Mouse (Mus musculus) stomach, embryonic 14.5 days (tissue): ENCODE results near the gene Plekhd1. TPM values are rescaled to one million over a fixed set of nuclear protein-coding genes. Genes with fewer than 3 reads are reported as not detected.
A peak's percentile ranks its signal among the peaks of the same experiment; 100 is the strongest.

Experiments
- ATAC-seq: fragments of 200-750 bp; cut with Nextera tagmentation; 2 replicates; pipeline ENCODE4 v1.8.0; 2017; ENCODE audit warnings: low read depth, moderate TSS enrichment; ENCODE audit not compliant: insufficient number of reproducible peaks, insufficient read depth, low FRiP score
- H3K27ac ChIP-seq: fragments of 300-500 bp; sonication (generic); 2 replicates; pipeline ENCODE4 v1.5.1; 2014; ENCODE audit warnings: mild to moderate bottlenecking, low read length, moderate library complexity, mixed read lengths
- H3K27me3 ChIP-seq: fragments of 300-500 bp; sonication (generic); 2 replicates; pipeline ENCODE4 v1.6.1; 2014; ENCODE audit warnings: low read length, control low read depth, mixed read lengths; ENCODE audit not compliant: control insufficient read depth, insufficient read depth
- H3K36me3 ChIP-seq: fragments of 300-500 bp; sonication (generic); 2 replicates; pipeline ENCODE4 v1.6.1; 2014; ENCODE audit warnings: mild to moderate bottlenecking, control low read depth, low read length, moderate library complexity, mixed read lengths; ENCODE audit not compliant: control insufficient read depth, insufficient read depth
- H3K4me1 ChIP-seq: fragments of 300-500 bp; sonication (generic); 2 replicates; pipeline ENCODE4 v1.6.1; 2014; ENCODE audit warnings: low read length, control low read depth, mixed read lengths; ENCODE audit not compliant: control insufficient read depth, insufficient read depth
- H3K4me2 ChIP-seq: fragments of 300-500 bp; sonication (generic); replicated peaks from 2 replicates; pipeline ENCODE4 v1.6.1; 2014; ENCODE audit warnings: low read depth, low read length, control low read depth
- H3K4me3 ChIP-seq: fragments of 300-500 bp; sonication (generic); 2 replicates; pipeline ENCODE4 v1.5.1; 2014; ENCODE audit warnings: low read depth, low read length, control low read depth
- H3K9ac ChIP-seq: fragments of 300-500 bp; sonication (generic); replicated peaks from 2 replicates; pipeline ENCODE4 v1.6.1; 2014; ENCODE audit warnings: low read depth, mild to moderate bottlenecking, control low read depth, low read length, moderate library complexity, mixed read lengths
- H3K9me3 ChIP-seq: fragments of 300-500 bp; sonication (generic); 2 replicates; pipeline ENCODE4 v1.6.1; 2016; ENCODE audit warnings: low read depth, low read length, control low read depth; ENCODE audit not compliant: control insufficient read depth
- WGBS: fragments of 180-500 bp; shearing (Covaris S2); extraction: QIAGEN DNeasy Blood & Tissue Kit; methylation state at CpG from one replicate; pipeline ENCODE4 v1.1.7; 2014; 5-methylcytosine and 5-hydroxymethylcytosine counted together
- polyA plus RNA-seq: library from polyadenylated mRNA; unstranded; fragments of >200 nt; fragmentation: Nextera tagmentation; extraction: Ambion mirVana; gene quantifications from 2 replicates; pipeline ENCODE4 v1.2.1, GENCODE M21; 2014

The Plekhd1 gene
- polyA plus RNA-seq, 1 experiment from 2014 or later: 6.5 TPM

- Histone ChIP-seq H3K27ac (no peak overlapping the region), H3K4me3 (no peak overlapping the region), H3K4me2 (no peak overlapping the region), H3K36me3 (no peaks in the 10 kb centered on the region), H3K9ac (no peak overlapping the region), H3K9me3 (no peaks in the 10 kb centered on the region), H3K4me1 (no peaks in the 10 kb centered on the region), H3K27me3 (no peaks in the 10 kb centered on the region)
- 78% methylated on average over 12 of the region's 12 CpGs for WGBS
- no peak for ATAC-seq
These were observed 37.6 kb downstream of the Plekhd1 start for GRCm38 (mm10) chr12:80729758-80730530.

GRCm38 (mm10) chr12:80730567-80730966 is 38.2 kb downstream of the Plekhd1 start:
- peak; percentile 67; the same call in 1 of the 2 replicates for ATAC-seq
- H3K9me3 ChIP-seq: no peaks in the 10 kb centered on the region
- H3K4me2 ChIP-seq: 0 out of 2 replicates have a peak overlapping the region, but pooled peaks have one; percentile 15
- no peak overlapping the region for H3K4me3 ChIP-seq
- H3K36me3 ChIP-seq: no peaks in the 10 kb centered on the region
- H3K4me1 ChIP-seq: no peaks in the 10 kb centered on the region
- H3K27me3 ChIP-seq: no peaks in the 10 kb centered on the region
- H3K27ac ChIP-seq: no peak overlapping the region
- 8% methylated on average over 9 of the region's 9 CpGs for WGBS
- H3K9ac ChIP-seq: no peak overlapping the region

GRCm38 (mm10) chr12:80734526-80735470 is 42.4 kb downstream of the Plekhd1 start:
- no peaks in the 10 kb centered on the region for H3K27me3 ChIP-seq
- no peak for ATAC-seq
- 58% methylated on average over 13 of the region's 13 CpGs for WGBS

GRCm38 (mm10) chr12:80736464-80737282 is 44.3 kb downstream of the Plekhd1 start:
- 30% methylated on average over 13 of the region's 13 CpGs for WGBS
- no peak for ATAC-seq
- Histone ChIP-seq H3K9ac (no peak overlapping the region), H3K4me2 (no peak overlapping the region), H3K27me3 (no peaks in the 10 kb centered on the region), H3K27ac (no peak overlapping the region), H3K4me3 (no peak overlapping the region), H3K36me3 (no peaks in the 10 kb centered on the region), H3K9me3 (no peaks in the 10 kb centered on the region), H3K4me1 (no peaks in the 10 kb centered on the region)

More at GRCm38 (mm10) chr12:80734526-80735470, 42.4 kb downstream of the Plekhd1 start:
- no peak overlapping the region for H3K27ac ChIP-seq
- no peak overlapping the region for H3K4me2 ChIP-seq
- no peak overlapping the region for H3K4me3 ChIP-seq
- no peaks in the 10 kb centered on the region for H3K9me3 ChIP-seq
- no peak overlapping the region for H3K9ac ChIP-seq
- H3K4me1 ChIP-seq: no peaks in the 10 kb centered on the region
- H3K36me3 ChIP-seq: no peaks in the 10 kb centered on the region

- no peak overlapping the region for H3K4me2 ChIP-seq
- 55% methylated on average over 5 of the region's 5 CpGs for WGBS
- H3K27ac ChIP-seq: no peak overlapping the region
- H3K4me3 ChIP-seq: no peak overlapping the region
- H3K9me3 ChIP-seq: no peaks in the 10 kb centered on the region
- no peaks in the 10 kb centered on the region for H3K4me1 ChIP-seq
- no peak overlapping the region for H3K9ac ChIP-seq
- no peaks in the 10 kb centered on the region for H3K27me3 ChIP-seq
- no peak for ATAC-seq
- H3K36me3 ChIP-seq: no peaks in the 10 kb centered on the region
These were observed 44.9 kb downstream of the Plekhd1 start for GRCm38 (mm10) chr12:80737283-80737600.

- 33% methylated on average over 9 of the region's 9 CpGs for WGBS
- H3K9me3 ChIP-seq: no peaks in the 10 kb centered on the region
- H3K4me3 ChIP-seq: no peak overlapping the region
- H3K27ac ChIP-seq: no peak overlapping the region
- H3K36me3 ChIP-seq: no peaks in the 10 kb centered on the region
- H3K4me1 ChIP-seq: no peaks in the 10 kb centered on the region
- no peak overlapping the region for H3K4me2 ChIP-seq
- no peak overlapping the region for H3K9ac ChIP-seq
- H3K27me3 ChIP-seq: no peaks in the 10 kb centered on the region
- ATAC-seq: no peak
These were observed 47.1 kb downstream of the Plekhd1 start for GRCm38 (mm10) chr12:80739482-80739881.

DNA sequence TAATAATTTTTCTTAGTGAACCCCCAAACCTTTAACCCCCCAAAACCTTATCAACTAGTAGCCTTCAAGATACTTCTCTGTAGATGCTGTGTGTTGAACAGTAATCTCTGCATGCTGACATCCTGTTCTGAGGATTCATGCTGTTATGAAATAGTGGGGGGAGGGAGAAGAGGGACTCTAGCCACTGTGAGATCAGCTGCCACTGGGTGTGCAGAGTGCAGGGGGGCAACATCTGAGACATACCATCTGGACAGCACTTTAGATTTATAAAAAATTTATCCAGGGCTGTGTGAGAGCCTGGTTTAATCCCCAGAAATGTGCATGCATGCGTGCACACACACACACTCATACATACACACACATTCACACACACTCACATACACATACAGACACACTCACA is 52.2 kb downstream of the Plekhd1 start:
- no peaks in the 10 kb centered on the region for H3K4me1 ChIP-seq
- H3K9ac ChIP-seq: no peak overlapping the region
- H3K36me3 ChIP-seq: no peaks in the 10 kb centered on the region
- no peak overlapping the region for H3K4me3 ChIP-seq
- no peak for ATAC-seq
- H3K27me3 ChIP-seq: no peaks in the 10 kb centered on the region
- no peak overlapping the region for H3K4me2 ChIP-seq
- H3K9me3 ChIP-seq: no peaks in the 10 kb centered on the region
- WGBS: 63% methylated on average over 1 of the region's 1 CpGs
- no peak overlapping the region for H3K27ac ChIP-seq
